Mouse (Mus musculus) 3134 (cell line): ENCODE data around the gene Scand1.
A peak's percentile ranks its signal among the peaks of the same experiment; 100 is the strongest.

Experiments
- DNase-seq: peaks from one replicate; pipeline ENCODE4 v3.0.0-alpha.2; 2011; ENCODE audit warnings: low spot score; ENCODE audit not compliant: insufficient read length; ENCODE audit errors: extremely low read depth

Gene Scand1

GRCm38 (mm10) chr2:156312297-156312897 is at the start of gene Scand1, which contains the start of gene Cnbd2:
Gene Scand1 (minus strand): TSS chr2:156312704.
Gene Cnbd2 (plus strand): TSS chr2:156312299.
- DNase-seq, result peak; percentile 28

DNA sequence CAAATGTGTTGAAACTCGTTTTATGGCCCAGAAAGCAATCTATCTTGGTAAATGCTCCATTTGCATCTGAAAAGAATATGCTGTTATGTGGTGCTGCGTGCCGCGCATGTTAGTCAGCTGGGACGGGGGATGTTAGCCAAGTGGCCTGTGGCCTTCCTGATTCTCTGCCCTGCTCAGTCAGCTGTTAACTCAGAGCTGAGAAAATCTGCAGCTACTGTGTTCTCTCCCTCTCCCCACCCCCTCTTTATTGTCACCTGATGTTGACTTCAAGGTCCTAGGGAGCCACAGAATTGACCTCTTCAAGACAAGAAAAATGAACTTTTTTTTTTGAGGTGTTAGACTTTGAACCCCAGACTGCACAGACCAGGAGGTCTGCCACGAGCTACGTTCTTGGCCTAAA is 43.5 kb upstream of the Scand1 start:
- DNase-seq, result no peak

DNA sequence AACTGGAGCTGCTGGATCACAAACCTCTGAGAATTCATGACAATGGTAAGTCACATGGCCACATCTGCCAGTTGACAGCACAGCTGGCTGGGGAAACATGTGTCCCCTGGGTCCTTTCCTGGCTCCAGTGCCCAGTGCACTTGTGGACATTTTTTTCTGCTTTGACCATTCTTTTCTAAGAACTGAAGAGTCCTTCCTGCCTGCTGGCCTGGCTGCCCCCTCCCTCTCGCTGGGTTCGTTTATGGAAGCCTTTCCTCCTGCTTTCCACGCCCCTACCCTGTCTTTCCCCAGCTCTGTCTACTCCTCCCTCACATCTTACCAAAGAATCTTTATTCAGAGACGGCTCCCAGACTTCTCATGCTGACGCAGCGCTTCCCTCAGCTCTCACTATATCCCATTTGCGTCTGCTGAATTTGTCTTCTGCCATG is 40.8 kb upstream of the Scand1 start:
- DNase-seq, result peak; percentile 22

DNA sequence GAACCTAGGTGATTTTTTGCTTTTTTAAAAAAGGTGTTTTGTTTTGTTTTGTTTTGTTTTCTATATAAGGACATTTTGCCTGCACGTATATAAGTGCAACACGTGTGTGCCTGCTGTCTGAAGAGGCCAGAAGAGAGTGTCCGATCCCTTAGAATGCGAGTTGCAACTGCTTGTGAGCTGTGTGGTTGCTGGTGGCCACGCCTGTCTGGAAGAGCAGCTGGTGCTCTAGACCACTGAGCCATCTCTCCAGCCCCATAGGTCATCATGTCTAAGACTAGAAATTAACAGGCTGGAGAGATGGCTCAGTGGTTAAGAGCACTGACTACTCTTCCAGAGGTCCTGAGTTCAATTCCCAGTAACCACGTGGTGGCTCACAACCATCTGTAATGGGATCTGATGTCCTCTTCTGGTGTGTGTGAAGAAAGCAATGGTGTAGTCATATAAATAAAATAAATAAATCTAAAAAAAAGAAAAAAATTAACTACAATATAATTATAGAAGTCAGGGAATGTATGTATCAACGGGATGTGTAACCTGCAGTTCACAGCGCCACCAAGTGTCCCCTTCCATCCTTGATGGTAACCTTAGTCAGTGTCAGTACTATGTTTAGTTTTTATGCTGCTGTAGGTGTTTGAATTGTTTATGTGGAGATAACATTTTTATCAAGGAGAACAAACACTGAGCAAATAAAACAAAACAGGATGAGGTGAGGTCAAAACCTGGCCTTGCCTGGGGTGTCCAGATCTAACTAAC is 40.1 kb upstream of the Scand1 start:
- DNase-seq, result no peak

- DNase-seq, result no peak
Measured at GRCm38 (mm10) chr2:156351243-156351642, 38.7 kb upstream of the Scand1 start.

GRCm38 (mm10) chr2:156349286-156349848 is 36.9 kb upstream of the Scand1 start:
- no peak for DNase-seq

GRCm38 (mm10) chr2:156348812-156349211 is 36.3 kb upstream of the Scand1 start:
- DNase-seq, result no peak

GRCm38 (mm10) chr2:156344775-156345532 is 32.5 kb upstream of the Scand1 start:
- peak; percentile 47 for DNase-seq

DNA sequence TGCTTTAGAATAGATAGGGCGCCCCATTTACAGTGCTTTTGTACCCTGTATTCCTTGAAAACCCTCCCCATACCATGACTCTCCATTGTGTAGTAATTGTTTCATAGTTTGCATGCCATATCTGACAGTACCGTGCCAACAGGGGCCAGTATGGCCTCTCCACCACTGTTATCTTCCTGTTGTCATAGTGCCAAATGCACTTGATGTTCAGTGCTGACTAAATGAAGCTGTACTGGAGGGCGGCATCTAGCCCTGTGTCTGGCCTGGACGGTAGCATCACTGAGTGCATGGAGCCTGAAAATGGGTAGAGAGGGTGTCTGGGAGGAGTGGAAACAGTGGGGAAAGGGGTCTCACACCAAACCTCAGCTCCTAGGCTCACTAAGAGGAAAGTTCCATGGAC is 27.6 kb upstream of the Scand1 start:
- no peak for DNase-seq

GRCm38 (mm10) chr2:156331446-156331965 is 19.0 kb upstream of the Scand1 start:
- no peak for DNase-seq

DNA sequence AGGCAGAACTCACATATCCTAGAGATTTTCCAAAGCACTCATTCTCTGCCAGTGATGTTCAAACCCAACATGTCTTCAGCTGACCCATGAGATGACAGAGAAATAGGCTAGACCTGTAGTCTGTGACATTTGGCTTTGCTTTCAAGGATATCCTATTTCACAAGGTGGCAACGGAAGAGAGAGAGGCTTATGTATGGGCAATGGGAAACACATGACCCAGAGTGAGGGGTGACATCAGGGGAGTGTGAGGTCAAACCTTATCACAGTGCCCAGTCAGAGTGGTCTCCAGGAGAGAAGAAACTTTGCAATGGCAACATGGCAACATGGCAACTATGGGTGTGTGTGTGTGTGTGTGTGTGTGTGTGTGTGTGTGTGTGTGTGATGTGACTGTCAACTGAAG is 18.2 kb upstream of the Scand1 start:
- DNase-seq, result no peak

DNA sequence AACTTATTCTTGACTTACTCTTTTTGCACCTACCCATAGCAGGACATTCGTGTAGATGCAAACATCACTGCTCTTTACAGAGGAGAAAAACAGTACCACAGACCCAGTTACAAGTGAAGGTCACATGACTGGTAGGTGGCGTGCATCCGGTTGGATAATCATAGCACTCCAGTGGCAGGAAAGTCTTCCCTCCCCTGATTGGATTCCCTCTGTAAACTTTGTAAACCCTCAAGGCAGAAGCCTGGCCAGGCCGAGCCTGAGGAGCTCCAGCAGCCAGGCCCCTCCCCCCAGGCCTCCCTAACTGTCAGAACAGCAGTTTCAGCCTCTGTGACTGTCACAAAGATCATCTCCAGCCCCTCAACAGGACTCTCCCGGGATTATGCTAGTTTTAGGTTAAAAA is 12.2 kb upstream of the Scand1 start:
- peak; percentile 43 for DNase-seq

GRCm38 (mm10) chr2:156324116-156324588 is 11.6 kb upstream of the Scand1 start:
- no peak for DNase-seq

DNA sequence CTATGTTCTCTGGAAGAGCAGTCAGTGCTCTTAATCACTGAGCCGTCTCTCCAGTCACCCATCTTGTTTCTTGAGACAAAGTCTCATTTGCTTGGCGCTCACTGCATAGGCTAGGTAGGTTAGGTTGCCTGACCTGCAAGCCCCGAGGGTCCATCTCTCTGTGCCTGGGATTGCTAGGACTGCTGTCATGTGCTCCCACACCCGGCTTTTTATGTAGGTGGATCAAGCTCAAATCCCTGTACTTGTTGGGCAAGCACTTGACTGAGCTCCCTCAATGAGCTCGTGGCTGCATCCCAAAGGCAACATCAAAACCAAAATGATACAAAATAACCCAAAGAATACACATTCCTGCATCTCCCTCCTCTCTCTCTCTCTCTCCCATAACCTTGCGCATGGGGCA is 9.0 kb upstream of the Scand1 start:
- no peak for DNase-seq

DNA sequence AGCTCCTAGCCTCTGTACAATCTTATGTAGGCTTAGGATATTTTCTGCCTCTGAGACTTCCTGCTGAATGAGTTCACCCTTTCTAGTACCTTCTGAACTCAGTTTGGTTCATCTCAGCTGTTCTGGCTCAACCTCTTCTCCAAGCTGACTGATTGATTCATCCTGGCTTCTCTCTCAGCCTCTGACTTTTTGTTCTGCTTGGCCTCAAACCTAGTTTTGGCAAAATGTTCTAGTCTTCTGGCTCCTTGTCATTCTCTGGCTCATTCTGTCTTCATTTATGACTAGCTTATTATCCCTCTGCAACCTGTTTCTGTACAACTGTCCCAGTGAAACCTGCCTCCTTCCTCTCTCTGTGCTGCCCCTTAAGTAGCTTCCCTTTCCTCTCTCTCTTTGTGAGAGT is 6.0 kb upstream of the Scand1 start:
- no peak for DNase-seq

- no peak for DNase-seq
Measured at GRCm38 (mm10) chr2:156314811-156315210, 2.3 kb upstream of the Scand1 start.

DNA sequence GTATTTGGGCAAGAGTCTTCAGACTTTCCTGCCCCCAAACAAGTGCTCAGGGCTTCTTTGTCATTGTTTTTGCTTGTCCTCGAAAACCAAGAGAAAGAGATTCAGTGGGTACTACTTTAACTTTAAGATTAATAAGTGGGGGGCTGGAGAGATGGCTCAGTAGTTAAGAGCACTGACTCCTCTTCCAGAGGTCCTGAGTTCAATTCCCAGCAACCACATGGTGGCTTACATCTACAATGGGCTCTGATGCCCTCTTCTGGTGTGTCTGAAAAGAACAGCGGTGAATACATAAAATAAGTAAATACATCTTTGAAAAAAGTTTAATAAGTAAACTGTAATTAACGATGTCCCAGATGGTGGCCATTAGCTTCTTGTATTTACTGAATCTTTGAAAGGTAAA is 649 bp upstream of the Scand1 start:
- DNase-seq, result no peak

- DNase-seq, result no peak
Measured at GRCm38 (mm10) chr2:156311841-156312291, 638 bp downstream of the Scand1 start.

DNA sequence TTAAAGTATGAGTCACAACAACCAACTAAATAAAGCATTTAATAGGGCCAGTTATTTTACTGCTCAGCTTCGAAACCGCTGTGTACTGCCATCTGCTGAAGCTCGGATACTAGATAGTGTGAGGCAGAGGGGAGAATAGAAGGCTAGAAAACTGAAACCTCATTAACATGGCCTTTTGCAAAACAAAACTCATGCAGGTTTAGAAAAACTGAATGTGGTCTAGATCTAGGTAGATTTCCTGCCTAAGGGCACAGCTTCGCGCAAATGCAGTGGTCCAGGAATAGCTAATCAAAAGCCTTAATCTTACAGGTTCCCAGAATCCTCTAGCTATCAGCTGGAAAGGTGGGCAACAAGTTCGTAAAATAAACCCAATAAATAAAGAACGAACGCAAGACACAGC is 1.1 kb downstream of the Scand1 start:
- no peak for DNase-seq

DNA sequence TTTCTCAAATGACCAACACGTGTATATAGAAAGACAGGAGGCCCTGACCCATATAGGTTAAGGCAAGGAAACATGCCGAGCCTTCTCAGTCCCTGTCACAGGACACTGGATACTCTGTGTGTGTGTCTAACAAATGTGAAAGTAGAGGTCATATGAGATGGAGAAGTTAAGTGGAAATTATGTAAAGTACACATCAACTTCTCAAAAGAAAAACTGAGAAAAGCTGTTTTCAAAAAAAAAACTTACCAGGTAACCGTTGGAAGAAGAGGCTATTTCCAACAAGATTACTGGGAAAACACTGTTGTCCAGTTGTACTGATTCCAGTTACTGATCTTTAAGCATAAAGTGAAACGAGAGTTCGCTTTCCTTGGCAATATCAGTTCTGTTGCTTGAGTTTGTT is 1.6 kb downstream of the Scand1 start:
- DNase-seq, result no peak

GRCm38 (mm10) chr2:156310455-156310854 is 2.0 kb downstream of the Scand1 start:
- no peak for DNase-seq
